Mouse (Mus musculus): ENCODE results near the gene Pbrm1. TPM values are rescaled to one million over a fixed set of nuclear protein-coding genes. Genes with fewer than 3 reads are reported as not detected.

Gene Pbrm1
- total and polyA plus RNA-seq, 3 experiments = 28.7 to 62.0 (median 32.4) TPM

DNA sequence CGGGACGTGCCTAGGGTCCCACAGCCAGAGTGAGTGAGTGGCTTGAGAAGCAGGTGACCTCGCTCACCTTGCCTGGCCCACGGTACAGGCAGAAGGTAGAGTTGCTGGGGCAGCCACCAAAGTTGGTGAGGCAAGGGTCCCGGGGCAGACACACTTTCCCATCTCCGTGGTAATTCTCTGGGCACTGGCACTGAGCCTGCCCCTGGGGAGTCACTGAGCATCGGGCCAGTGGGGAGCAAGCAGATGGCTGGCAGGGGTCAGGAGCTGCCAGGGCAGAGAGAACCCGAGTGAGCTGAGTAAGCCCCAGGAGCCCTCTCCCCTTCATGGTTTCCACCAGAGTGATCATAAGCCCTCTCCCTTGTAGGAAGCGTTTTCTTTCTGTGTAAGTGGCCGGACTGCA is 142.7 kb downstream of the Pbrm1 start (continued):
- no peak for TF ChIP-seq JUND (IDR thresholded peaks at IDR 0.05; ENCODE audit: low read depth, low read length)
- TF ChIP-seq SMC3 (IDR thresholded peaks at IDR 0.05; ENCODE audit: low read depth, low read length) = no peak

DNA sequence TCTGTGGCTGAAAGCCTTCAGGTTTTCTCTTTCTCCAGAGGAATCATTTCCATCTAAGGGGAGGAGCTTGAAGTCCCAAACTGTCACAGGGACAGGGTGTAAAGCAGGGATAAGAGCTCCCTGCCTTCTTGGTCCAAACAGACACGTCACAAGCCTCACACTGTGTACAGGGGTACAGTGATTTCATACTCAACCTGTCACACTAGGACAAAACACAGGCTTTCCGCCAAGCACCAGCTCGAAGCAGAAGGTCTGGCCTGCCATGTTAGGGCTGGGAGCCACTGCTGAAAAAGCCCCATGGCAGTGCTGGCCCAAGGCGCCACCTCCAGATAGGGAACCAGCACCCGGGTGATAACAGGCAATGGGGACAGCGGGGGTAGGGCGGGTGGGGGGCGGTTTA is 145.1 kb downstream of the Pbrm1 start:
- Histone ChIP-seq H3K27me3 (ENCODE audit: control insufficient read depth in 1 of 2, insufficient read depth in 2 of 2, low read length in 2 of 2) (no peaks in the 10 kb centered on the region; a peak in 1 of 4 replicates), H3K4me1 (ENCODE audit: control insufficient read depth in 1 of 2, insufficient read depth in 2 of 2, low read length in 2 of 2) (peaks cover 0 to 14% of the 10 kb centered on the region in 2 experiments), H3K36me3 (ENCODE audit: control insufficient read depth in 1 of 2, insufficient read depth in 2 of 2, low read length in 2 of 2) (peaks cover 0 to 2% of the 10 kb centered on the region in 2 experiments; a peak in 1 of 4 replicates), H3K9ac (ENCODE audit: control insufficient read depth, low read depth, low read length, poor library complexity, severe bottlenecking) (peak overlapping the region; percentile 28; the same call in 1 of the 2 replicates), H3K79me2 (ENCODE audit: control insufficient read depth, insufficient read depth, low read length, poor library complexity) (no peaks in the 10 kb centered on the region), H3K9me3 (replicated peaks; ENCODE audit: insufficient read depth, low read length) (no peaks in the 10 kb centered on the region), H3K27ac (ENCODE audit: control insufficient read depth, low read depth, low read length) (no peak overlapping the region), H3K4me3 (ENCODE audit: control insufficient read depth in 1 of 2, insufficient read depth in 1 of 2, low read depth in 2 of 2, low read length in 2 of 2) (peak overlapping the region in 1 of 2 experiments; percentile 11; a peak in 2 of 4 replicates)
- peak; percentile 40 for DNase-seq (ENCODE audit: low read depth, low spot score)
- TF ChIP-seq USF1 (IDR thresholded peaks at IDR 0.05; ENCODE audit: low read depth, low read length) = no peak
- TF ChIP-seq MAX (IDR thresholded peaks at IDR 0.05; ENCODE audit: low read length) = no peak
- no peak for TF ChIP-seq POLR2AphosphoS5 (IDR thresholded peaks at IDR 0.05; ENCODE audit: borderline replicate concordance, low read depth, low read length)
- TF ChIP-seq GABPA (IDR thresholded peaks at IDR 0.05; ENCODE audit: low read depth, low read length) = no peak
- no peak for TF ChIP-seq ZC3H11A (IDR thresholded peaks at IDR 0.05; ENCODE audit: low read depth, low read length)
- TF ChIP-seq ETS1 (IDR thresholded peaks at IDR 0.05; ENCODE audit: low read depth, low read length) = no peak
- TF ChIP-seq CTCF (IDR thresholded peaks at IDR 0.05 in 2 of 3, conservative IDR thresholded peaks at IDR 0.05 in 1 of 3; ENCODE audit: control insufficient read depth in 1 of 3, insufficient read depth in 1 of 3, low read depth in 2 of 3, low read length in 3 of 3, poor library complexity in 1 of 3, severe bottlenecking in 1 of 3) = no peak
- no peak for TF ChIP-seq ZMIZ1 (IDR thresholded peaks at IDR 0.05; ENCODE audit: low read depth, low read length)
- no peak for TF ChIP-seq CHD2 (IDR thresholded peaks at IDR 0.05; ENCODE audit: low read length)
- TF ChIP-seq POLR2A (IDR thresholded peaks at IDR 0.05; ENCODE audit: control insufficient read depth in 1 of 2, insufficient read depth in 1 of 2, low read depth in 1 of 2, low read length in 2 of 2, poor library complexity in 1 of 2) = no peak
- no peak for TF ChIP-seq CHD1 (IDR thresholded peaks at IDR 0.05; ENCODE audit: low read depth, low read length)
- TF ChIP-seq NRF1 (IDR thresholded peaks at IDR 0.05; ENCODE audit: insufficient read depth, low read depth, low read length, poor library complexity, severe bottlenecking) = no peak
- no peak for TF ChIP-seq TAL1 (IDR thresholded peaks at IDR 0.05; ENCODE audit: low read length)
- TF ChIP-seq RCOR1 (IDR thresholded peaks at IDR 0.05; ENCODE audit: low read depth, low read length) = no peak
- TF ChIP-seq MYB (IDR thresholded peaks at IDR 0.05; ENCODE audit: low read depth, low read length) = no peak
- no peak for TF ChIP-seq GATA1 (IDR thresholded peaks at IDR 0.05; ENCODE audit: low read depth, low read length)
- TF ChIP-seq E2F4 (IDR thresholded peaks at IDR 0.05; ENCODE audit: borderline replicate concordance, low read depth, low read length) = no peak
- no peak for TF ChIP-seq SIN3A (IDR thresholded peaks at IDR 0.05; ENCODE audit: low read length)
- no peak for TF ChIP-seq BHLHE40 (IDR thresholded peaks at IDR 0.05; ENCODE audit: borderline replicate concordance, low read depth, low read length)

Data from MEL (cell line).